Mouse (Mus musculus) frontal cortex, adult (tissue): ENCODE data around the gene Idh3a.
"Not testable (repeated sequence)": the region's sequence is repeated elsewhere in the genome, so short reads cannot be mapped to it uniquely, and the experiment has no call there.

Experiments used
- ATAC-seq: cut with Nextera tagmentation; 2 replicates; pipeline ENCODE4 v1.9.2; 2017; ENCODE audit warnings: mild to moderate bottlenecking, moderate library complexity, mixed read lengths; ENCODE audit not compliant: low TSS enrichment

The Idh3a gene

GRCm38 (mm10) chr9:54587863-54588262 is 1.7 kb downstream of the Idh3a start:
- no peak for ATAC-seq

GRCm38 (mm10) chr9:54593652-54594051 is 7.5 kb downstream of the Idh3a start:
- ATAC-seq: not testable (repeated sequence)

GRCm38 (mm10) chr9:54596752-54597465 is 10.8 kb downstream of the Idh3a start:
- ATAC-seq: no peak

- peak; percentile 93 for ATAC-seq
Measured at GRCm38 (mm10) chr9:54602386-54602785, 16.3 kb downstream of the Idh3a start.

DNA sequence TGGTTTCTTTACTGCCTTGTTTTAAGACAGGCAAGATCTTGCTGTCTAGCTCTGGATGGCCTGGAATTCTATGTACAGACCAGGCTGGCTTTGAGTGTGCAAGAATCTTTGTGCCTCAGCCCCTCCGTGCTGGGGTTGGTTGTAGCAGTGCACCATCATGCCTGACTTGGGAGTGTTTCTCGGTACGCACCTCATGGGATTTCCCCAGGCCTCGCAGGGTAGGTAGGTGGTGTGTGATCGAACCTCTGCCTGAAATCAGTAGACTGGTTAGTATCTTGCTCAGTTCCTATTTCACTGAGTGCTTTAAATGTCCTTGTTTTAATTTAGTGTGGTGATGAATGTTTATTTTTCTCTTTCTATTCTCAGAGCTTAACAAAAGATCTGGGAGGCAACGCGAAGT is 16.8 kb downstream of the Idh3a start:
- ATAC-seq: no peak

DNA sequence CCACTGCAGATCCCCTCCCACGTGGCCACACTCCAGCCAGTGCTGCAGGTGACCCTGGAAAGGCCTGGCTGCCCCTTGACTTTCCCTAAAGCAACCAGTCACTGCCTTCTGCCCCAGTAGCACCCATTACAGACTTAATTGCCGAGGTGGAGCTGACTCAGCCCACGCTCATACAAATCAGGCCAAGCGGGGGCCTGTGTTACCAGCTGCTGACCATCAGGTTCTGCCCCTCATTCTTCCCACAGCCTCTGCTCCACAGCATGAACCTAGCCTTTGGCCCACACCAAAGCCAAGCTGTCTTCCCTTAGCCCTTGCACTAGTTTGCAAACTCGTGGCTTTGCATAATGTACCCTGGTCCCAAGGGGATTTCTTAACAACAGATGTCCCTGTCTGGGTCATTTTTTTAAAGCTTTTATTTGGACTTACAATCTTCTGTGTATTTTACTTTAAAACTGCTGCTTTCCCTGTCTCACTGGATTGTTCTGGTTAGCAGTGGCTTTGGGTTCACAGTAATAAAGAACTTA is 18.1 kb downstream of the Idh3a start:
- no peak for ATAC-seq

GRCm38 (mm10) chr9:54604886-54605285 is 18.8 kb downstream of the Idh3a start:
- ATAC-seq: 0 out of 2 replicates have a peak, but pooled peaks have one; percentile 28

DNA sequence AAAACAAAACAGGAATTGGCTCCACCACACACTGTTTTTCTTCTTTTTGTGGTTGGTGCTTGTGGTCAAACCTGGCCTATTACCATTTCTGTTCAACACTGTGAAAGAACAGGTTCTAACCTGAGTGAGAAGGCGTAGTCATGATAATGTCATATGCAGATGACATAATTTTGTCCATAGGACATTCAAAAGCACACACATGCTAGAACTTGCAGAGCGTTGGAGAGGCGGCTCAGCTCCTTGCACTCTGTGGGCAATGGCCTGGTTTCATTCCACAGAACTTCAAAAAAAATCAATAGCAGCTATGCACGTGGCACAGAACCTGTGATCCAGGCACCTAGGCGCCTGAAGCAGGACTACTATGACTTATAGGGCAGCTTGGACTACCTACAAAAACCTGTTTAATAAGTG is 26.7 kb downstream of the Idh3a start:
- ATAC-seq: no peak

DNA sequence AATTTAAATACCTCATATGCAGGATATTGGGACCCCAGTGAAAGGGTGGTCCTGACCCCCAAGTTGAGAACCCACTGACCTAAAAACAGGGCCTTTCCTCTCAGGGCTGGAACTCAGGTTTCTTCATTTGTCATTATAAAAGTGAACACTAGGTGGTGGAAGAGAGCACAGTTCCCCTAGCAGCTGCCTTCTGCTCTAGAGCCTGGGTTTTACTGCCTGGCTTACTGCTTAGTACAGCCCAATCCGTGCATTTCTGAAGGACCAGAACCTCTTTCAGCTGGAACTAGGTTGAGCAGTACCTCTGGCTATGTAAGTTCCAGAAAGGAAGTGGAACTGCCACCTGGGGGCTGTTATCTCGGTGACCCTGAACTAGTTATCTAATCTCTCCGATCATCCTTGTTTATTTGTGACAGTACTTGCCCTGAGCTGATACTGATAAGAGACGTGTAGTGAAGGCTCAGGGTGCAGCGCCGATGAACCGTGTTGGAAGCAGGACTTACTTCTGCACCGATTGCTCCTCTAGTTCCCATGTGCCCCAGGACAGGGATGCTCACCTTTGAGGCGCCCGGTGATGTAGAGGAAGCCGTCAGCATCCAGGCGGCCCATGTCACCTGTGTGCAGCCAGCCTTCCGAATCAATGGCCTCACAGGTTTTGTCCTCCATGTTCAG is 28.2 kb downstream of the Idh3a start:
- ATAC-seq: peak; percentile 82

- no peak for ATAC-seq
Measured at GRCm38 (mm10) chr9:54627240-54627639, 41.1 kb downstream of the Idh3a start.

DNA sequence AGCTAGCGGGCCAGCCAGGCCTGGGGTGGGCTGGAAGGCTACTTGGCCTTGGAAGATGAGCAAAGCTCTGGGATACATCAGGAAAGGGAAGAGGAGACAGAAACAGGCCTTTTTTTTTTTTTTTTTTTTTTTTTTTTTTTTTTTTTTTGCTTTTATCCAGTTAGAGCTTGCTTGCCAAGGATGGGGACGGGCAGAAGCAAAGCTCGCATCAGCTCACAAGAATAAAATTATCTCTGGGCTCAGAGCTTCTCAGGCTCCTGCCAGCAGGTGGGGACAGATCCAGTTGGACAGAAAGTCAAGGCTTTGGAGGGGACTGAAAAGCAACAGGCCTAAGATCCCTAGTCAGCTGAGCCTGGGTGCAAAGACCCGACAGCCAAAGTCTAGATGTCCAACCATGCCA is 42.6 kb downstream of the Idh3a start:
- ATAC-seq: peak; percentile 87

DNA sequence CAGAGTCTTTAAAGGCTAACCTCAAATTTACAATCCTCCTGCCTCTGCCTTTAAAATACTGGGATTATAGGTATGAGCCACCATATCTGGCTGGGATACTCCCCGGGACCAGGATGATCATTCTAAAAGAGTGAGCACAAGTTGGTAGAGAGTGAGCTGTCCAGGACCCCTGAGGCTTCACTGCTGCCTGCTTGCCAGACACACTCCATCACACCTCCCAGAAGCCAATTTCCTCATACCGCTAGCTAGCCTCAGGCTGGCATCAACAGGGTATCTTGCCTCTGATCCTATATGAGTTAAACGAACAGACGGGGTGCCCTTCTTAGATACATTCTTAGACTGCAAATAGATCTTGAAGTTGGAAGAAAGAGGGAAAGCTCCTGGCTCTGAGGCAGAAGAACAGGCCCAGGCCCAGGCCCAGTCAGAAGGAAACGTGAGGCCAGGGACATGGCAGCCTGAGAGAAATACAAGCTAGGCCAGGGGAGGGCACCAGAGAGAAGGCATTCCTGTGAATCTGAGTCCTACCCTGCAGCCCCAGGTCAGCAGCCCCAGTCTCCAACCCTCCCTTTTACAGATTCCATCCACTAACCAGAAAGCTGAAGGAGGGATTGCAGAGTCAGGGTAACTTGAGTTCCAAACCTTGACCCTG is 43.6 kb downstream of the Idh3a start:
- ATAC-seq: no peak

GRCm38 (mm10) chr9:54630905-54631304 is 44.8 kb downstream of the Idh3a start:
- no peak for ATAC-seq

DNA sequence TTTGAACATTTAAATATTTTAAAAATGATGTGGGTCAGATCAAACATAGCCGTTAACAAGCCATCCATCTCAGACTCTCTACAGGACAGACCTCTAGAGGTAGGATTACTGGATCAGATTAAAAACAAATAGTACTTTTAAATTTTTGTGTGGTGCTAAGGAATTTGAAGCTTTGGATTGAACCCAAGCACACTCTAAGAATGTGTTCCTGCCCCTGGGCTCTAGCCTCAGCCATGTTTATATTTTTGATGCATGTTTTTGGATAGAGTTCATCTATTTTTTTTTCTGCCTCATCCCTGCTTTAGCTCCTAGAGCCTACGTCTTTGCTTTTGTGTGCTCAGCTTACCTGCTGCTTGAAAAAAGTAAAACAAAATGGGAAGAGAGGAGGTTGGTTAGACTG is 47.3 kb downstream of the Idh3a start:
- ATAC-seq: no peak

- ATAC-seq: no peak
Measured at GRCm38 (mm10) chr9:54637510-54638314, 51.6 kb downstream of the Idh3a start.

DNA sequence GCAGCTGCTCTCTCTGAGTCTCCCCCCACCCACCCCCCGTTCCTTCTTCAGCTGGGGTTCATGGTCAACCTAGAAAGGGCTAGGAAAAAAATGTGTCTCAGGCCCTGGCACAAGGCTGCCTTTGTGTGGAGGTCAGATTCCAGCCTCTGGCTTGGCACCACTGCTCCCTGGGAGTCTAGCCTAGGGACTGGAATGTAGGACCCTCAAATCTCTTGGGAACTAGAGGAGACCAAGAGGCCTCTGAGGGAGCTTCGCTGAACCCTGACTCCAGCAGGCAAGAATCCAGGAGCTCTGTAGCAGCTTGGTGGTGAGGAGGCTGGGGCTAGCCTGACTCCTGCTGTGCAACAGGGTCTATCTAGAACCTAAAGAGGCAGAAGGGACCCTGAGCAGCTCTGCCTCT is 53.1 kb downstream of the Idh3a start:
- no peak for ATAC-seq

GRCm38 (mm10) chr9:54641548-54641947 is 55.4 kb downstream of the Idh3a start:
- no peak for ATAC-seq

- no peak for ATAC-seq
Measured at GRCm38 (mm10) chr9:54642149-54642548, 56.0 kb downstream of the Idh3a start.

GRCm38 (mm10) chr9:54642556-54642955 is 56.4 kb downstream of the Idh3a start:
- ATAC-seq: no peak

DNA sequence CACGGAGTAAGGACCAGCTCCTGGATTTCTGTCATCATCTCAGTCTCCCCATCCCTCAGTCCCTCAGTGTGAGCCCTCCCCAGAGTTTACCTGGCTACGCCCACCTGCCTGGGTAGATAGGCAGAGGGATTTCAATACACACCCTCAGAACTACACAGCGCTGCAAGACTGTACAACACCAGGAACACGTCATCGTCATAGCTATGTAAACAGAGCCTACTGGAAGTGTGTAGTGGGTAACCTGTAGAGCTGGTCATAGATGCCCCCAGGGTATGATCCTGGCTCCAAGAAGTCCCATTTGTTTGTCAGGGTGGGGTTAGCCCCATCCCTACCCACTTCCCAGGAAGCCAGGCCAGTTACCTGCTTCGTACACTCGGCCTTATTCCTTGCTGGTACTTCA is 57.0 kb downstream of the Idh3a start:
- ATAC-seq: no peak

DNA sequence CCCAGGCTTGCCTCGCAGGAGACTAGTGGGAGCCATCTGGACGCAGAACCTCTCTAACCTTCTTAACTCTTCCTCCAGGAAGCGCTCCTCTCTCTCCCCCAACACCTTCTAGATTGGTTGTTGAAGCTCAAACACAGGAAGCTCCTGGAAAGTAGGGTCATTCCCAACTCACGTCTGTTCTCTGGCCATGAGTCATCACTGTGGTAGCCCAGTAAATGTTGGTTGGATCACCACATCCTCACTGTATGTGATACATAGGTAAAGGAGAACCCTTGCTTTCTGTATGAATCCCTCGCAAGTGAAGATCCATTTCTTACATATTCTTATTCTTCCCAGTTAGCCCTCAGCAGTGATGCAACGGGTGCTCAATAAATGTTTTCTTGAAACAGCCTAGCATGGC is 59.4 kb downstream of the Idh3a start:
- no peak for ATAC-seq

DNA sequence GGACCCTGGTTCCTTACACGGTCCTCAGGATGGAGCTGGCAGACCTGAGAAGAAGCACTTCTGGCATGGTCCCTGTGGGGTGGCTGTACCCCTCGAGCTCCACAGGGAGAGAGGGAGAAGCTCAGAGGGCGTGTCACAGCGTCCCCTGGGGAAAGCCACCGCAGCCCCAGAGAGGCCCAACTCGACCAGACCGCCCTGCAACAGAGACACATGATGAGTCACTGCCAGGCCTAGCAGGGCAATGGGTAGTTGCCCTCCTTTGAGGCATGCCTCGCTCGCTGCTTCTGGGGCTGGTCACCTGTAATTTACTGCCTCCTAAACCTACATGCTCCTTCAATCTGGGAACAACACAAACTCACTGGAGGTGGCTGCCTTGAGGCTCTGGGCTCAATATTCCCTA is 60.1 kb downstream of the Idh3a start:
- ATAC-seq: no peak
